Mouse (Mus musculus) stomach, embryonic 14.5 days (tissue): ENCODE measurements around the gene Top2a. TPM values are rescaled to one million over a fixed set of nuclear protein-coding genes. Genes with fewer than 3 reads are reported as not detected.
A peak's percentile ranks its signal among the peaks of the same experiment; 100 is the strongest.

Source experiments
- ATAC-seq: fragments of 200-750 bp; cut with Nextera tagmentation; 2 replicates; pipeline ENCODE4 v1.8.0; 2017; ENCODE audit warnings: low read depth, moderate TSS enrichment; ENCODE audit not compliant: insufficient number of reproducible peaks, insufficient read depth, low FRiP score
- H3K27ac ChIP-seq: fragments of 300-500 bp; sonication (generic); 2 replicates; pipeline ENCODE4 v1.5.1; 2014; ENCODE audit warnings: mild to moderate bottlenecking, low read length, moderate library complexity, mixed read lengths
- H3K27me3 ChIP-seq: fragments of 300-500 bp; sonication (generic); 2 replicates; pipeline ENCODE4 v1.6.1; 2014; ENCODE audit warnings: low read length, control low read depth, mixed read lengths; ENCODE audit not compliant: control insufficient read depth, insufficient read depth
- H3K36me3 ChIP-seq: fragments of 300-500 bp; sonication (generic); 2 replicates; pipeline ENCODE4 v1.6.1; 2014; ENCODE audit warnings: mild to moderate bottlenecking, control low read depth, low read length, moderate library complexity, mixed read lengths; ENCODE audit not compliant: control insufficient read depth, insufficient read depth
- H3K4me1 ChIP-seq: fragments of 300-500 bp; sonication (generic); 2 replicates; pipeline ENCODE4 v1.6.1; 2014; ENCODE audit warnings: low read length, control low read depth, mixed read lengths; ENCODE audit not compliant: control insufficient read depth, insufficient read depth
- H3K4me2 ChIP-seq: fragments of 300-500 bp; sonication (generic); replicated peaks from 2 replicates; pipeline ENCODE4 v1.6.1; 2014; ENCODE audit warnings: low read depth, low read length, control low read depth
- H3K4me3 ChIP-seq: fragments of 300-500 bp; sonication (generic); 2 replicates; pipeline ENCODE4 v1.5.1; 2014; ENCODE audit warnings: low read depth, low read length, control low read depth
- H3K9ac ChIP-seq: fragments of 300-500 bp; sonication (generic); replicated peaks from 2 replicates; pipeline ENCODE4 v1.6.1; 2014; ENCODE audit warnings: low read depth, mild to moderate bottlenecking, control low read depth, low read length, moderate library complexity, mixed read lengths
- H3K9me3 ChIP-seq: fragments of 300-500 bp; sonication (generic); 2 replicates; pipeline ENCODE4 v1.6.1; 2016; ENCODE audit warnings: low read depth, low read length, control low read depth; ENCODE audit not compliant: control insufficient read depth
- WGBS: fragments of 180-500 bp; shearing (Covaris S2); extraction: QIAGEN DNeasy Blood & Tissue Kit; methylation state at CpG from one replicate; pipeline ENCODE4 v1.1.7; 2014; 5-methylcytosine and 5-hydroxymethylcytosine counted together
- polyA plus RNA-seq: library from polyadenylated mRNA; unstranded; fragments of >200 nt; fragmentation: Nextera tagmentation; extraction: Ambion mirVana; gene quantifications from 2 replicates; pipeline ENCODE4 v1.2.1, GENCODE M21; 2014

The Top2a gene
- polyA plus RNA-seq, 1 experiment from 2014 or later: 284 TPM

- WGBS: 78% methylated on average over 7 of the region's 7 CpGs
- Histone ChIP-seq H3K4me1 (peaks cover 9% of the 10 kb centered on the region; the same call in 1 of the 2 replicates), H3K36me3 (no peaks in the 10 kb centered on the region), H3K4me2 (no peak overlapping the region), H3K27me3 (no peaks in the 10 kb centered on the region), H3K9ac (no peak overlapping the region), H3K4me3 (no peak overlapping the region), H3K27ac (no peak overlapping the region), H3K9me3 (no peaks in the 10 kb centered on the region)
- no peak for ATAC-seq
These were observed 38.7 kb upstream of the Top2a start for GRCm38 (mm10) chr11:99062661-99063060.

GRCm38 (mm10) chr11:99060435-99060834 lies 36.4 kb upstream of the Top2a start:
- Histone ChIP-seq H3K4me3 (no peak overlapping the region), H3K36me3 (no peaks in the 10 kb centered on the region), H3K4me2 (no peak overlapping the region), H3K4me1 (peaks cover 7% of the 10 kb centered on the region), H3K9ac (no peak overlapping the region), H3K27ac (peak overlapping the region; percentile 16; the same call in 1 of the 2 replicates), H3K9me3 (no peaks in the 10 kb centered on the region), H3K27me3 (no peaks in the 10 kb centered on the region)
- no peak for ATAC-seq
- WGBS: 66% methylated on average over 3 of the region's 3 CpGs

DNA sequence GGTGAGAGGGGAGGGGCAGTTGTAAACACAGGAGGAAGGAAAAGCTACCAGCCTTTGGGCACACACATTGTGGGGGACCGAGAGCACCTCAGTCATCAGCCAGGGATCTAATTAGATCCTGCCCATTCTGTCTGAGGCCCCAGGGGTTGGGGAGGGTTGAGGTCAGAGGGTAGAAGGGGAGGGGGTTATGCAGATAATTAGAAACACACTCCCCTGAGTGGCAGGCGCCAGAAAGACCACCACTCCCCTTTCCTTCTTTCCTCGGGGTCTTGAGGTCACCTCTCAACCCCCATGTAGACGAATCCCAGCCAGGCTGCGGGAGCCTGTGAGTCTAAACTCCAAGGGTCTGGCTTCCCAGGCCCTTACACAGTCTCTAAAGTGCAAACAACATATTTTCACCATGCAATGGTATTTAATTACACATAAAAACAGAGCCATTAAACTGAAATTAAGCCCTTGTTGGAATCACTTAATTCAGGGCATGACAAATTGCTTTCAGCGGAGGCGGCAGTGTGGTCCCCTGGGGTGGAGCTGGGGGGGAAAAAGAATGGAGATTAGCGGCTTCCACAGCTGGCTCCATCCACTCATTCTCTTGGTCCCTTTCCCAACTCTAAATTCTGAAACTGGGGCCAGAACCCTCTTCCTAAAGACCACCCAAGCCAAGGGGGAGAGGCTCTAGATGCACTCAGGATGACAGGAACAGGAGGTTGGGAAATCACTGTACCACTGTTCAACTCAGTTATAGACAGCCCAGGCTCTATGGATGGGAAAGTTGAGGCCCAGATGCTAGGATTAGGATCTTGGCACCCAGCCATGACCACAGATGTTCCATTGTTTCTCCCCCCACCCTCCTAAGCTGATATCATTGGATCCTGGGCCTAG lies 31.8 kb upstream of the Top2a start:
- Histone ChIP-seq H3K27me3 (no peaks in the 10 kb centered on the region), H3K9ac (no peak overlapping the region), H3K9me3 (no peaks in the 10 kb centered on the region), H3K4me3 (no peak overlapping the region), H3K4me2 (no peak overlapping the region), H3K4me1 (peaks cover 15% of the 10 kb centered on the region), H3K27ac (peak overlapping the region; percentile 55), H3K36me3 (peaks cover 19% of the 10 kb centered on the region)
- 11% methylated on average over 8 of the region's 8 CpGs for WGBS
- ATAC-seq: peak; percentile 68; the same call in 1 of the 2 replicates

GRCm38 (mm10) chr11:99055143-99055542 lies 31.2 kb upstream of the Top2a start:
- no peak for ATAC-seq
- Histone ChIP-seq H3K9me3 (no peaks in the 10 kb centered on the region), H3K36me3 (peaks cover 23% of the 10 kb centered on the region), H3K27me3 (no peaks in the 10 kb centered on the region), H3K9ac (no peak overlapping the region), H3K4me1 (peaks cover 13% of the 10 kb centered on the region), H3K4me2 (no peak overlapping the region), H3K4me3 (no peak overlapping the region), H3K27ac (peak overlapping the region; percentile 55; the same call in 1 of the 2 replicates)
- WGBS: 49% methylated on average over 4 of the region's 4 CpGs

DNA sequence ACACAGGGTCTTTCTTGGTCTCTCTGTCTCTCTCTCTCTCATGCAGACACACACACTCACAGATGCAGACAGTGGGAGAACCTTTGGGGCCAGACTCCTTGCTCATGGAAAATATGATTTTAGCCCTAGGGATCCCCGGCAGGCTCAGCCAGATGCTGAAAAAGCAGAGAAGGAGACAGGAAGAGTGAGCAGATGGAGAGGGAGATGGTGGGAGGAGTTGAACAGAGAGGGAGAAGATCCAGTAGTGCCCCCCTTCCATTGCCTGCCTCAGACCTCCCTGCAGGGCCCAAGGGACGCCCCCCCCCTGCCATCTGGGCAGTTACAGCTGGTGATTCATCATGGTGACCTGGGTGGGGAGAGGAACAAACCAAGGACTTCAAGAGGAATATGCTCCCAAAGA lies 23.7 kb upstream of the Top2a start:
- peaks cover 45% of the 10 kb centered on the region for H3K4me1 ChIP-seq
- no peaks in the 10 kb centered on the region for H3K27me3 ChIP-seq
- peak overlapping the region; percentile 82 for H3K27ac ChIP-seq
- peaks cover 47% of the 10 kb centered on the region for H3K36me3 ChIP-seq
- H3K9ac ChIP-seq: no peak overlapping the region
- WGBS: 55% methylated on average over 2 of the region's 2 CpGs
- peak; percentile 43; the same call in 1 of the 2 replicates for ATAC-seq
- no peaks in the 10 kb centered on the region for H3K9me3 ChIP-seq
- H3K4me2 ChIP-seq: peak overlapping the region; percentile 37
- no peak overlapping the region for H3K4me3 ChIP-seq

DNA sequence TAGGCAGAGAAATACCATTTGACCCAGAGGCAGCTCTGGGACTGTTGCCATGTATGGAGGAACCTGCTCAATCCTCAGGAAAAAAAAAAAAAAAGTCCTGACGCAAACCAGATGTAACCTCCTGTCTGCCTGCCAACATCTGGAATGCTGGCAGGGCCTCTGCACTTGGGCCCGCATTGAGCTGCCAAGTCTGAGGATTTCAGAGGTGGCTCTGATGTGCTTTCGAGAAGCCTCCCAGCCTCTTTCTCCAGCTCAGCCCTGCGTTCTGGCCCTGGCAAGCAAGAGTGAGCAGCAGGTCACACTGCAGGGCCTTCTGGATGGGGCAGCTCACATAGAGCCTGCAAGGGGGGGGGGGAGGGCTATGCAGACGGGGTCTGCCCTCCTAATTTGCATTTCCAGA lies 23.1 kb upstream of the Top2a start:
- H3K9ac ChIP-seq: no peak overlapping the region
- H3K4me3 ChIP-seq: no peak overlapping the region
- H3K36me3 ChIP-seq: peaks cover 45% of the 10 kb centered on the region
- H3K27ac ChIP-seq: peak overlapping the region; percentile 82
- peaks cover 45% of the 10 kb centered on the region for H3K4me1 ChIP-seq
- no peaks in the 10 kb centered on the region for H3K27me3 ChIP-seq
- ATAC-seq: 0 out of 2 replicates have a peak, but pooled peaks have one; percentile 12
- H3K4me2 ChIP-seq: peak overlapping the region; percentile 37
- 21% methylated on average over 5 of the region's 5 CpGs for WGBS
- no peaks in the 10 kb centered on the region for H3K9me3 ChIP-seq

GRCm38 (mm10) chr11:99045159-99045889 lies 21.3 kb upstream of the Top2a start:
- H3K4me3 ChIP-seq: no peak overlapping the region
- no peaks in the 10 kb centered on the region for H3K9me3 ChIP-seq
- H3K4me1 ChIP-seq: peaks cover 45% of the 10 kb centered on the region
- ATAC-seq: no peak
- peak overlapping the region; percentile 82 for H3K27ac ChIP-seq
- H3K36me3 ChIP-seq: peaks cover 28% of the 10 kb centered on the region
- 58% methylated on average over 12 of the region's 12 CpGs for WGBS
- no peaks in the 10 kb centered on the region for H3K27me3 ChIP-seq
- H3K4me2 ChIP-seq: peak overlapping the region; percentile 37
- no peak overlapping the region; the same call in 1 of the 2 replicates for H3K9ac ChIP-seq

DNA sequence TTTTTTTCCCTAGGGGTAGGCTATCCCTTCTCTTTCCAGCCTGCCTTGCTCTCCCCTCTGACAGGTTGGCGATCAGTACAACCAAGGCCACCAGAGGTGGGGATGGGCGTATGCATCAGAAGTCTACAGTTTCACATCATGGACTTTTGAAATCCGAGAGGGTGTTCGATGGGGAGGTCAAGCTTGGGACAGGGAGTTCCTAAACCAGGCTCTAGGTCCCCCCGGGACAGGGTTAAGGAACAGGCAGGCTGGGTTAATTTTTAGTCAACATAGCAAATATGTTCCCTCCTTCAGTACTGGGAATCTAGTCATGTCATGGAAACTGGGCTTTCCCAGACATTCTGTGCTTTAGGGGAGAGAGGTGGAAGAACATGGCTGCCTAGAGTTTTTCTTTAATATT lies 20.3 kb upstream of the Top2a start:
- Histone ChIP-seq H3K27me3 (no peaks in the 10 kb centered on the region), H3K4me2 (peak overlapping the region; percentile 37), H3K4me3 (peak overlapping the region; percentile 11; the same call in 1 of the 2 replicates), H3K9ac (no peak overlapping the region), H3K9me3 (no peaks in the 10 kb centered on the region), H3K27ac (no peak overlapping the region), H3K36me3 (peaks cover 20% of the 10 kb centered on the region), H3K4me1 (peaks cover 45% of the 10 kb centered on the region)
- WGBS: 66% methylated on average over 5 of the region's 5 CpGs
- ATAC-seq: no peak
